Mouse (Mus musculus) heart, adult 2 months (tissue): ENCODE data around the gene Galnt9. TPM values are rescaled to one million over a fixed set of nuclear protein-coding genes. Genes with fewer than 3 reads are reported as not detected.
A peak's percentile ranks its signal among the peaks of the same experiment; 100 is the strongest.

Source experiments
- DNase-seq, 2 experiments: peaks; one replicate each; pipeline ENCODE4 v3.0.0; 2021
- H3K27ac ChIP-seq: fragments of 200-600 bp; 2 replicates; pipeline ENCODE4 v1.8.1; 2022
- H3K27me3 ChIP-seq: fragments of 200-500 bp; 2 replicates; pipeline ENCODE4 v1.6.1; 2012; ENCODE audit warnings: mild to moderate bottlenecking, low read length, inconsistent platforms, mixed read lengths; ENCODE audit not compliant: control insufficient read depth, insufficient read depth
- H3K36me3 ChIP-seq: fragments of 200-500 bp; 2 replicates; pipeline ENCODE4 v1.6.1; 2012; ENCODE audit warnings: low read length, inconsistent platforms; ENCODE audit not compliant: control insufficient read depth, insufficient read depth
- H3K4me1 ChIP-seq: fragments of 200-500 bp; 2 replicates; pipeline ENCODE4 v1.6.1; 2011; ENCODE audit warnings: low read length; ENCODE audit not compliant: control insufficient read depth, insufficient read depth
- H3K4me3 ChIP-seq: fragments of 200-600 bp; 2 replicates; pipeline ENCODE4 v1.8.1; 2022
- H3K79me2 ChIP-seq: fragments of 200-500 bp; replicated peaks from 2 replicates; pipeline ENCODE4 v1.6.1; 2012; ENCODE audit warnings: mild to moderate bottlenecking, inconsistent platforms, low read length, moderate library complexity, mixed read lengths; ENCODE audit not compliant: control insufficient read depth, insufficient read depth
- H3K9ac ChIP-seq: fragments of 200-500 bp; 2 replicates; pipeline ENCODE4 v1.6.1; 2012; ENCODE audit warnings: low read depth, mild to moderate bottlenecking, control low read depth, inconsistent platforms, low read length, mixed read lengths
- CTCF ChIP-seq: fragments of 200-600 bp; IDR thresholded peaks from 2 replicates; pipeline ENCODE4 v1.8.1; 2022; ENCODE audit warnings: antibody characterized with exemption, mild to moderate bottlenecking, moderate library complexity
- EP300 ChIP-seq: fragments of 200-500 bp; IDR thresholded peaks from 2 replicates; pipeline ENCODE4 v1.6.1; 2011; ENCODE audit warnings: low read depth, low read length, control low read depth; ENCODE audit not compliant: insufficient read depth
- POLR2A ChIP-seq: fragments of 200-500 bp; IDR thresholded peaks from 2 replicates; pipeline ENCODE4 v1.6.1; 2011; ENCODE audit warnings: mild to moderate bottlenecking, low read depth, low read length, control low read depth; ENCODE audit not compliant: insufficient read depth
- WGBS: fragments of 180-500 bp; shearing (Covaris S2); methylation state at CpG from one replicate; pipeline ENCODE4 v1.1.7; 2018; 5-methylcytosine and 5-hydroxymethylcytosine counted together
- intact Hi-C: fragments of 180-260 bp; cut with DNase I; formaldehyde crosslinking; loops from one replicate; pipeline ENCODE4 v1.15.1; 2025
- long read RNA-seq: library from polyadenylated mRNA; stranded (forward); transcript quantifications from one replicate; pipeline ENCODE4 v2.0.0, GENCODE M21; 2021
- polyA plus RNA-seq: library from polyadenylated mRNA; depleted of rRNA; stranded (reverse); fragments of >200 nt; gene quantifications from 2 replicates; pipeline ENCODE4 v1.2.3, GENCODE M21; 2012; rRNA removed
- total RNA-seq, 2 experiments: library from RNA; stranded (reverse); gene quantifications; 2 replicates each; pipeline ENCODE4 v1.2.3; 2021

Gene Galnt9
- total RNA-seq = not detected
- 0.20 TPM in 1 of 2 replicates, not detected in the other for polyA plus RNA-seq
- long read RNA-seq = 0 reads

DNA sequence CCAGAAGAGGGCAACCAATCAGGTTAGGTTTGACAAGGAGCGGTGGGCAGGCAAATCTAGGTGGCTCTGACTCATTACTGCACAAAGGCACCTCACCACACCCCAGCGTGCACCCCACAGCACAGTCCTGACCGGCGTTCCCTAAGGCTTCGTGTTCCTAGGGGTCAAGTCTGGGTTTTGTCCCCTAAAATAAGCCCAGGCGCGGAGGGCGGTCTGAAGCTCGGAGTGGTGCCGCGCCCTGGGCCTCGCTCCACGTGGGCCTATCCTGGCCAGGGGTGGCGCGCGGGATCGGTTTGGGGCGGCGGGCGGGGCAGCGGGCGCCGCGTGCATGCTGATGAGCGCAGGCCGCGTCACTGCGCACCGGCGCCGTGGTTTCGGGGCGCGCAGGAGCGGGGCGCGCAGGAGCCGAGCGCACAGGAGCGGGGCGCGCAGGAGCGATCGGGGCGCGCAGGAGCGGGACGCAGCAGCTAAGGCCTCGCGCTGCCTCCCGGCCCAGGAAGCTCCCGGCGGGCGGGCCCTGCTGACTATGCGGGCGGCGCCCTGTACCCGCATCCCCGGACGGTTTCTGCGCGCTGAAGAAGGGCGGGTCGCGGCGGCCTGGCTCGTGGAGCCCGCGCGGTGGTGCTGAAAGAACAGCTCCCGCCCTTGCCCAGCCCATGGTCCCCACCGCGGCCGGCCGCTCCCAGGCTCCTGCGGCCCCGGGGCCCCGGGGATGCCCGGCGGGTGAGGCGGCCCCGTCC, at the start of gene Galnt9:
Gene Galnt9, plus strand, starts transcription at position 405 of the 740 bp plus-strand sequence.
- no peak for TF ChIP-seq POLR2A
- TF ChIP-seq CTCF = no peak
- TF ChIP-seq EP300 = no peak
- no peaks in the 10 kb centered on the region for H3K79me2 ChIP-seq
- H3K27ac ChIP-seq = no peak within 1 kb of the TSS
- H3K27me3 ChIP-seq = peaks cover 7% of the 10 kb centered on the region
- no peak within 1 kb of the TSS for H3K4me3 ChIP-seq
- under 1% methylated on average over 82 of the region's 82 CpGs for WGBS
- no peak within 1 kb of the TSS for H3K9ac ChIP-seq
- no peaks in the 10 kb centered on the region for H3K4me1 ChIP-seq
- intact Hi-C loops = no loop called here
- DNase-seq = peak; percentile 20 to 56
- no peaks in the 10 kb centered on the region for H3K36me3 ChIP-seq

GRCm38 (mm10) chr5:110494396-110494795, 49.8 kb upstream of the Galnt9 start:
- no peak for TF ChIP-seq POLR2A
- no peaks in the 10 kb centered on the region for H3K36me3 ChIP-seq
- no peaks in the 10 kb centered on the region for H3K4me1 ChIP-seq
- no peak overlapping the region for H3K4me3 ChIP-seq
- 48% methylated on average over 4 of the region's 4 CpGs for WGBS
- no peak for DNase-seq
- H3K79me2 ChIP-seq = no peaks in the 10 kb centered on the region
- H3K27ac ChIP-seq = peak overlapping the region; percentile 21; the same call in 1 of the 2 replicates
- H3K27me3 ChIP-seq = no peaks in the 10 kb centered on the region
- peak overlapping the region; percentile 22; the same call in 1 of the 2 replicates for H3K9ac ChIP-seq
- intact Hi-C loops = loop anchor here (1.0 to 5.0 kb wide), 2 partner anchors 137 to 142 kb away; no protein-coding TSS in a partner anchor

DNA sequence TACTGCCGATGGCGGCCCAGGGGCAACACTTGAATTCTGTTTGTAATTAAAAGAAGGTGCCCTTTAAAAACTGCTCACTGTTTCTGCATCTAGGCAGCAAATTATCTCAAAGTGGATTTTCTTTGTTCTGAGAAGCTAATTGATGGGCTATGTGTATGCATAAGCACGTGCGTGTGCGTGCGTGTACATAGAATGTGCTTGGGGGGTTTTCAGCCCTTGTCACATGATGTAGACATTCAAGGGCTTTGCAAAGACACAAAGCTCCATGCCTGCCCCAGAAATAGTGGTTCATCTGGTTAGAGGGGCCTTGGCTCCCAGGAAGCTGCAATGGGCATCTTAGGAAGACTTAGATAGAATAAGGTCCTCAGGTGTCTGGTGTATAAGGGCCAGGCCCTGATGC, 49.1 kb upstream of the Galnt9 start:
- intact Hi-C loops = no loop called here
- WGBS = 95% methylated on average over 6 of the region's 6 CpGs
- H3K79me2 ChIP-seq = no peaks in the 10 kb centered on the region
- no peak for DNase-seq
- H3K36me3 ChIP-seq = no peaks in the 10 kb centered on the region
- TF ChIP-seq CTCF (no peak), EP300 (no peak), POLR2A (no peak)
- no peak overlapping the region for H3K9ac ChIP-seq
- H3K4me3 ChIP-seq = no peak overlapping the region
- H3K4me1 ChIP-seq = no peaks in the 10 kb centered on the region
- no peaks in the 10 kb centered on the region for H3K27me3 ChIP-seq
- H3K27ac ChIP-seq = no peak overlapping the region

DNA sequence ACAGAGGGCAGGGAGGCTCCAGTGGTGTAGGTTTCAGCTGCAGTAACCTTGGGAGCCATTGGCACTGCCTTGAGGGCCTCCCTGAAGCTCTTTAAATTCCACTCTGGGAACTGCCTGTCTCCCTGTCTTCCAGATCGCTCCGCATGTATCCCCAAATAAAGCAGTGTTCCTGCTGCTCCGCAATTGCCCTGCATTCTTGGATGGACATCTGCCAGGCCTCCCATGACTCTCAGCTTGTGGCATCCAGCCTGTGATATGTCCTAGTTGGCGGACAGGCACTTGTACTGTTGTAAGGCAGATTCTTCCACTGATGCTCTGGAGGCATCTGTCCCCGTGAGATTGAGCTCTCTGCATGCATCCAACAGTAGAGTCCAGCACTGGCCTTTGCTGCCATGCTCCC, 46.6 kb upstream of the Galnt9 start:
- Histone ChIP-seq H3K4me3 (no peak overlapping the region), H3K79me2 (no peaks in the 10 kb centered on the region), H3K36me3 (no peaks in the 10 kb centered on the region), H3K27me3 (no peaks in the 10 kb centered on the region), H3K27ac (no peak overlapping the region), H3K9ac (no peak overlapping the region), H3K4me1 (no peaks in the 10 kb centered on the region)
- 39% methylated on average over 5 of the region's 5 CpGs for WGBS
- DNase-seq = peak; percentile 35 to 47
- intact Hi-C loops = no loop called here
- TF ChIP-seq EP300 = no peak

- Histone ChIP-seq H3K36me3 (no peaks in the 10 kb centered on the region), H3K4me3 (no peak overlapping the region), H3K4me1 (no peaks in the 10 kb centered on the region), H3K9ac (no peak overlapping the region), H3K27ac (no peak overlapping the region), H3K27me3 (no peaks in the 10 kb centered on the region), H3K79me2 (no peaks in the 10 kb centered on the region)
- WGBS = 69% methylated on average over 10 of the region's 10 CpGs
- intact Hi-C loops = no loop called here
- DNase-seq = no peak
- no peak for TF ChIP-seq POLR2A
- TF ChIP-seq CTCF = no peak
These were observed 46.1 kb upstream of the Galnt9 start for GRCm38 (mm10) chr5:110498071-110498470.

GRCm38 (mm10) chr5:110500233-110500632, 43.9 kb upstream of the Galnt9 start:
- no peaks in the 10 kb centered on the region for H3K36me3 ChIP-seq
- H3K4me1 ChIP-seq = no peaks in the 10 kb centered on the region
- TF ChIP-seq CTCF (no peak), POLR2A (no peak), EP300 (no peak)
- no peak overlapping the region for H3K9ac ChIP-seq
- WGBS = 39% methylated on average over 4 of the region's 4 CpGs
- H3K27me3 ChIP-seq = no peaks in the 10 kb centered on the region
- no peak overlapping the region for H3K27ac ChIP-seq
- H3K4me3 ChIP-seq = no peak overlapping the region
- H3K79me2 ChIP-seq = no peaks in the 10 kb centered on the region
- intact Hi-C loops = no loop called here
- no peak for DNase-seq
